Mouse (Mus musculus): ENCODE results near the gene Prkn.

DNA sequence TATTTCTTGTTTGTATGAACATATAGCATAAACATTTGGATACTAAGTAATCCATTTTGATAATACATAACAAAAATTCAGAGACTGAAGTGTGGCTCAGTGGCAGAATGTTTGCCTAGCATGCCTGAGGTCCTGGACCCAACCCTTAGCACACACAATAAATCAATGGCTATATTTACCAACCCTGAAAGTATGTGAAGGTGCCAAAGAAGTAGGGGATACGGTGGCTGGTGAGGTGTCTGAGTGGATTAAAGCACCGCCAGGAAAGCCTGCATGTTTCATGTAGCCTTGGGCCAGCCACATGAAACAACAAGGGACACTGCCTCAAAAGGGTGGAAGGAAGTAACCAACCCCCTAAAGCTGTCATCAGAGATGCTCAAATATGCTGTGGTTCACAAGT lies 192.2 kb downstream of the Prkn start:
- TF ChIP-seq MAFK (IDR thresholded peaks at IDR 0.05; ENCODE audit: insufficient read depth, low read depth, low read length) (no peak), CHD2 (IDR thresholded peaks at IDR 0.05; ENCODE audit: low read depth, low read length) (no peak)
